Mouse (Mus musculus) liver, embryonic 14.5 days (tissue): Measurements from ENCODE around the gene Cyp2c70.
"Not testable (repeated sequence)": the region's sequence is repeated elsewhere in the genome, so short reads cannot be mapped to it uniquely, and the experiment has no call there.

Experiments
- CTCF ChIP-seq: IDR thresholded peaks from 2 replicates; pipeline ENCODE4 v1.5.1; 2016; ENCODE audit warnings: antibody characterized with exemption, low read depth, control low read depth
- EP300 ChIP-seq: IDR thresholded peaks from 2 replicates; pipeline ENCODE4 v1.6.1; 2016; ENCODE audit warnings: antibody characterized with exemption, low read depth

DNA sequence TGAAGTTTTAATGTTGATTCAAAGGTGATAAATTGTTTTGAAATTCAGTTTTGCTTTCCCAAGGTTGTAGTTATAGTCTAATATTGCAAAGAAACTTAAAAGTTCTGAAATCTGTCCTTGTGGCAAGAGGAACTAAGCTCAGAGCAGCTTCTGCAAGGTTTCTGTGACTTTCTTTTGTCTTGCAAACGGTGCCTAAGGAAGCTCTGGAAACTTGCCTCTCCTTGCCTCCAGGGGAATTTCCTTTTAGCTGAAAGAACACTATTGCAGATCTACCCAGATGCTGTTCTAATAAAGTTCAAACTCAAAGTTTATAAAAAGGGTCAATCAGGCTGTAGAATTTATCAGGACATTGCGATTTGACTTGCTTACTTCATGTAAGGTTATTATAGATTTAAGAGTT, 60.1 kb downstream of the Cyp2c70 start:
- not testable (repeated sequence) for TF ChIP-seq CTCF, EP300
